ENCODE assay signal across 25 mouse cellular contexts in the genomic region with DNA sequence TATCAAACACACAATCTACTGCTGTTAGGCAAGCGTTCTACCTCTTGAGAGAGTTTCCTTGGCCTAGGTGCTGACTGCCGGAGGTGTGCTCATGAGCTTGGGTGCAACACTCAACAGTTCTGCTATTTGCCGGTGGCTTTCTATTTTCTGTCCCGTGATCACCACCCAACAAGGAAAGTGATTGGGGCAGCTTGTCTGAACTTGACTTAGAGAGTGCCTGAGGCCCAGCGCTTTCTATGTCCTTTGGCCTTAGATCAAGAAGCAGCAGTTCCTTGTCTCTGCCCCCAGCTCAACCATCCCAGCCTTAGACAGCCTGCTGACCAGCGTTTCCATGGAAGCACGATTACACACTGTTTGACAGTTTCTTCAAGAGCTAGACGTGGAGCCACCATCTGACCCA.
"Had no signal": no experiment of that assay in that cellular context is flagged by ENCODE, and none has a peak within 500 bp of the region (broad histone marks: within the 10 kb centered on the region; RNA-seq: fewer than 3 reads in every experiment).

No protein-coding gene starts in this region.

- H3K27ac ChIP-seq: kidney, embryonic 15.5 days; left cerebral cortex, adult 2 months; limb, embryonic 10.5 days; limb, embryonic 13.5 days; liver, embryonic 12.5 days; liver, embryonic 15.5 days; lung, embryonic 15.5 days; midbrain, embryonic 10.5 days; neural tube, embryonic 12.5 days; neural tube, embryonic 15.5 days; stomach, postnatal 0 days had no signal

- H3K36me3 ChIP-seq: kidney, embryonic 15.5 days; limb, embryonic 10.5 days; limb, embryonic 13.5 days; liver, embryonic 12.5 days; liver, embryonic 15.5 days; lung, embryonic 15.5 days; midbrain, embryonic 10.5 days; neural tube, embryonic 12.5 days; neural tube, embryonic 15.5 days had no signal

- H3K9me3 ChIP-seq: kidney, embryonic 15.5 days; limb, embryonic 10.5 days; limb, embryonic 13.5 days; liver, embryonic 12.5 days; liver, embryonic 15.5 days; lung, embryonic 15.5 days; megakaryocyte, embryonic 14.5 days; midbrain, embryonic 10.5 days; neural tube, embryonic 12.5 days; neural tube, embryonic 15.5 days had no signal

- H3K9ac ChIP-seq: kidney, embryonic 15.5 days; limb, embryonic 13.5 days; liver, embryonic 12.5 days; liver, embryonic 15.5 days; lung, embryonic 15.5 days; neural tube, embryonic 12.5 days; neural tube, embryonic 15.5 days had no signal

- DNase-seq: kidney, adult 8-10 months; kidney, postnatal 10 days; kidney, postnatal 36 days; layer of hippocampus, postnatal 36 days; liver; lung, adult 18-20 months; lung, postnatal 10 days; lung, postnatal 36 days; midbrain, embryonic 14.5 days; right cerebral cortex, postnatal 25 days; thymus, adult 2 months; thymus, postnatal 14 days; thymus, postnatal 4 days had no signal

- H3K4me1 ChIP-seq: kidney, embryonic 15.5 days; limb, embryonic 10.5 days; liver, embryonic 15.5 days; megakaryocyte, embryonic 14.5 days; neural tube, embryonic 12.5 days; neural tube, embryonic 15.5 days had no signal

- H3K27me3 ChIP-seq: kidney, embryonic 15.5 days; limb, embryonic 13.5 days; lung, embryonic 15.5 days; neural tube, embryonic 12.5 days; neural tube, embryonic 15.5 days had no signal

- H3K4me3 ChIP-seq: kidney, embryonic 15.5 days; left cerebral cortex, adult 2 months; limb, embryonic 10.5 days; limb, embryonic 13.5 days; liver, embryonic 12.5 days; liver, embryonic 15.5 days; lung, embryonic 15.5 days; megakaryocyte, embryonic 14.5 days; midbrain, embryonic 10.5 days; neural tube, embryonic 12.5 days; neural tube, embryonic 15.5 days had no signal
